Mouse (Mus musculus) heart, embryonic 11.5 days (tissue): ENCODE measurements around the gene 2900026A02Rik. TPM values are rescaled to one million over a fixed set of nuclear protein-coding genes. Genes with fewer than 3 reads are reported as not detected.

Source experiments
- ATAC-seq: fragments of 200-750 bp; cut with Nextera tagmentation; replicated peaks from 2 replicates; pipeline ENCODE4 v1.8.0; 2017; ENCODE audit warnings: moderate library complexity; ENCODE audit not compliant: insufficient number of reproducible peaks, low FRiP score, low TSS enrichment
- H3K27ac ChIP-seq: fragments of 300-500 bp; sonication (generic); 2 replicates; pipeline ENCODE4 v1.5.1; 2014; ENCODE audit warnings: mild to moderate bottlenecking, low read depth, low read length
- H3K27me3 ChIP-seq: fragments of 300-500 bp; sonication (generic); 2 replicates; pipeline ENCODE4 v1.6.1; 2014; ENCODE audit warnings: mild to moderate bottlenecking, low read length, mixed read lengths; ENCODE audit not compliant: control insufficient read depth, insufficient read depth
- H3K36me3 ChIP-seq: fragments of 300-500 bp; sonication (generic); 2 replicates; pipeline ENCODE4 v1.6.1; 2014; ENCODE audit warnings: mild to moderate bottlenecking, low read length, moderate library complexity, mixed read lengths; ENCODE audit not compliant: control insufficient read depth, insufficient read depth
- H3K4me1 ChIP-seq: fragments of 300-500 bp; sonication (generic); 2 replicates; pipeline ENCODE4 v1.6.1; 2014; ENCODE audit warnings: low read length; ENCODE audit not compliant: control insufficient read depth, insufficient read depth
- H3K4me2 ChIP-seq: fragments of 300-500 bp; sonication (generic); 2 replicates; pipeline ENCODE4 v1.6.1; 2014; ENCODE audit warnings: mild to moderate bottlenecking, moderate library complexity
- H3K4me3 ChIP-seq: fragments of 300-500 bp; sonication (generic); 2 replicates; pipeline ENCODE4 v1.5.1; 2014; ENCODE audit warnings: low read depth, low read length
- H3K9ac ChIP-seq: fragments of 300-500 bp; sonication (generic); 2 replicates; pipeline ENCODE4 v1.6.1; 2014; ENCODE audit warnings: mild to moderate bottlenecking, low read depth, low read length, moderate library complexity
- H3K9me3 ChIP-seq: fragments of 300-500 bp; sonication (generic); replicated peaks from 2 replicates; pipeline ENCODE4 v1.6.1; 2016; ENCODE audit warnings: low read length; ENCODE audit not compliant: control insufficient read depth
- WGBS: fragments of 180-500 bp; shearing (Covaris S2); extraction: QIAGEN DNeasy Blood & Tissue Kit; methylation state at CpG from one replicate; pipeline ENCODE4 v1.1.7; 2014; ENCODE audit not compliant: insufficient replicate concordance; 5-methylcytosine and 5-hydroxymethylcytosine counted together
- polyA plus RNA-seq: library from polyadenylated mRNA; unstranded; fragments of >200 nt; fragmentation: Nextera tagmentation; extraction: Ambion mirVana; gene quantifications from 2 replicates; pipeline ENCODE4 v1.2.1, GENCODE M21; 2014

Gene 2900026A02Rik
- polyA plus RNA-seq, 1 experiment from 2014 or later, result 7.0 TPM

DNA sequence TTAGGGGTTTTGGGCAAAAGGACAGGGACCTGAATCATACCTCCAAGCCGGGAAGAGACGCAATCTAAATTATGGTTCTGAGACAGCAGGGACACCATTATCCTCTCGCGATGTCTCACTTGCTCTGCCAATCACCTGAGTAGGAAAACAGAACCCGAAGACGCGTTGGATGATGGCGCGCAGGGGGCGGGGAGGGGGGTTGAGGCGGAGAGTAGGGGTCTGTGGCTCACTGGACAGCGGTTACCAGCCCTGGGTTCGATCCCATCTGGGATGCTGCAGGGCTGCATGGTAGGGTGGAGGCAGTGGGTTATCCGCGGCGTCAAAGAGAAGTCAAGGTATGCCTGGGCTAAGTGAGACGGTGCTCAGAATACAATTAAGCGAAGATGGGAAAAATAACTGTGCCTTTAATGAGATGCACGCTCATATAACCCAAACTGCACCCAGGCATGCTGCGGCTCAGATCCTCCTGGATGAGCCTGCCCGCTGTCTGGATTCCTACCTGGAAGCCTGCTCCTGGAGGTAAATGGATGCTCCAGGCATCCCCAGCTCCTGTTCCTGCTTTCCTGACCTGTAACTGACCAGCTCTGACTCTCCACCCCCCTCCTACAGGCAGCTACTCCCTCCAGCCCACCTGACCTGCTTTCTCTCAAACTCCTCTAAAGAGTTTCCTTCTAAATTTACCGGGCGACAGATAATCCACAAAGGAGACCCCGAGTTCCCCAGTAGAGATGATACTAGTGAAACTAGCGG lies 4.8 kb upstream of the 2900026A02Rik start:
- Histone ChIP-seq H3K4me3 (peak overlapping the region; percentile 27; the same call in 1 of the 2 replicates), H3K4me1 (peaks cover 5% of the 10 kb centered on the region; the same call in 1 of the 2 replicates), H3K27ac (peak overlapping the region; percentile 57; the same call in 1 of the 2 replicates), H3K9ac (peak overlapping the region; percentile 59), H3K4me2 (peak overlapping the region; percentile 61), H3K27me3 (no peaks in the 10 kb centered on the region), H3K36me3 (no peaks in the 10 kb centered on the region), H3K9me3 (no peaks in the 10 kb centered on the region)
- no peak for ATAC-seq
- 20% methylated on average over 25 of the region's 25 CpGs for WGBS

- Histone ChIP-seq H3K27me3 (peaks cover 2% of the 10 kb centered on the region; the same call in 1 of the 2 replicates), H3K4me1 (peaks cover 6% of the 10 kb centered on the region; the same call in 1 of the 2 replicates), H3K9me3 (no peaks in the 10 kb centered on the region), H3K4me2 (peak overlapping the region; percentile 61; the same call in 1 of the 2 replicates), H3K4me3 (no peak overlapping the region), H3K36me3 (no peaks in the 10 kb centered on the region), H3K27ac (peak overlapping the region; percentile 29; the same call in 1 of the 2 replicates), H3K9ac (no peak overlapping the region)
- ATAC-seq, result no peak
- WGBS, result 26% methylated on average over 10 of the region's 10 CpGs
These were observed 4.2 kb upstream of the 2900026A02Rik start for GRCm38 (mm10) chr5:113225271-113225670.

DNA sequence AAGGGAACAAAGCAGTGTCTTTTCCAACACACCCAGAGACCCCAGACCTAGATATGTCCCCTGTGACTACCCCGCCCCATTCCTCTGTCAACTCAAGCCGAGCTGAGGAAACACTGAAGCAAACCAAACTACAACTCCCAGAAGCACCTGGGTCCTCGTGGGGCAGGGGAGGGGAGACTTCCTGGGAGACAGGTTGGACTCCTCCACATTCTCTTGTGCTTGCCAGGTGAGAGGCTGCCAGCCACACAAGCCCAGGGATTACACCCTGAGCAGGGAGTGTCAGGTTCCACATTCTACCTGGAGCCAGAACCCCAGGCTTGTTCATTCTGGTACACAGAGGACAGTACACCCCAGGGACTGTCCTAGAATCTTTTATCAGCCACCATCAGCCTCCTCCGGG lies 2.9 kb upstream of the 2900026A02Rik start:
- Histone ChIP-seq H3K4me2 (no peak overlapping the region), H3K36me3 (no peaks in the 10 kb centered on the region), H3K9ac (no peak overlapping the region), H3K4me3 (no peak overlapping the region), H3K9me3 (no peaks in the 10 kb centered on the region), H3K27me3 (peaks cover 12% of the 10 kb centered on the region), H3K27ac (no peak overlapping the region), H3K4me1 (peaks cover 7% of the 10 kb centered on the region; the same call in 1 of the 2 replicates)
- no peak for ATAC-seq
- 44% methylated on average over 4 of the region's 4 CpGs for WGBS

DNA sequence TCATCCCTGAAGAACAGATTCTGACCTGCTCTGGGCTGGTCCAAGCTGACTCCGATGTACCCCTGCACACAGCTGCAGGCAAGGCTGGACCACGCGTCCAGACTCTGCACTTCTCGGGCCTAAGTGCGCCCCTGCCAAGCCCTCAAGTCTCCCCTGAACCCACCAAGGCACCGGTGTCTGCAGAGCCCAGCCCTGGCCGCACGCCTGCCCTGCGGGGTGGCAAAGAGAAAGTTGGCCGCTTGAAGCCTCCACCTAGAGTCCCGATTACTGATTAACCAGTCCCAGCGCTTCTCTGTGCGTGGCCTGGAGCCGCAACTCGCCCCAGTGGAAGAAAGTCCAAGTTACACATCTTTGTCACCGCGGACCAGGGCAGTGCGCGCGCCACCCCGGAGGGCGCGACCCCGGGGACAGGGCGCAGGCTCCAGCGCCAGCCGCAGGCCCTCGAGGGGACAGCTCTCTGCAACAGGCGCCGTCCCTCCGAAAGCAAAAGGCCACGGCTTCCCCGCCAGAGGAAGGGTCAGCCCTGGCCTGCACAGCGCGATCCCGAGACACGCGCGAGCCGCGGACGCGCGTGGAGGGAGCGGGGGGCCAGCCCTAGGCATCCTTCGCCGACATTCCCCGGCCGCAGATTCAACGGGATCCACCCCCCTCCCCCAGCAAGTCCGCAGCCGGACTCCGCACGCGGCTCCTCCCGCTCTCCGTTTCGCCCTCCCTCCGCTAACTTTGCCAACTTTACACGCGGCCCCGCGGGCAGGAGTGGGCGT lies 471 bp downstream of the 2900026A02Rik start:
- Histone ChIP-seq H3K9me3 (no peaks in the 10 kb centered on the region), H3K36me3 (no peaks in the 10 kb centered on the region), H3K27ac (peak overlapping the region; percentile 29; the same call in 1 of the 2 replicates), H3K4me3 (peak overlapping the region; percentile 70), H3K27me3 (peaks cover 12% of the 10 kb centered on the region), H3K4me2 (peak overlapping the region; percentile 99), H3K9ac (peak overlapping the region; percentile 78), H3K4me1 (peaks cover 2% of the 10 kb centered on the region; the same call in 1 of the 2 replicates)
- ATAC-seq, result no peak
- 3% methylated on average over 57 of the region's 64 CpGs for WGBS

DNA sequence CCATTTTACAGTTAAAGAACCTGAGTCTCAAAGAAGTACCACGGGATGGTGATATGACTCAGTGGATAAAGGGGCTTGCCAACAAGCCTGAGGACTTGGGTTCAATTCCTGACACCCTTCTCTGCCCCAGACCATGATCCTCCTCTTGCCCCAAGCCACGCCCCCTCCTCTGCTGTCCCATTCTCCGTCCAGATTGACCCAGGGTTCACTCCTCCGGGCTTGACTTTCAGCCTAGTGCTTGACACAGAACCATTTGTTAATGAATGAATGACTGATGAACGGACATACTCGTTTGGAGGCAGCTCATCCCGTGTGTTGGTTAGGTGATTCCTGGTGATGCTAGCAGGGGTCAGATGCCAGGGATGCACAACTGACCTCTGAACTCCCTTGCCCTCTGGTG lies 1.2 kb downstream of the 2900026A02Rik start:
- no peak for ATAC-seq
- Histone ChIP-seq H3K9ac (no peak overlapping the region), H3K27me3 (peaks cover 12% of the 10 kb centered on the region), H3K4me2 (peak overlapping the region; percentile 99; the same call in 1 of the 2 replicates), H3K27ac (no peak overlapping the region), H3K36me3 (no peaks in the 10 kb centered on the region), H3K9me3 (no peaks in the 10 kb centered on the region), H3K4me1 (peaks cover 2% of the 10 kb centered on the region; the same call in 1 of the 2 replicates), H3K4me3 (peak overlapping the region; percentile 70)
- WGBS, result 68% methylated on average over 7 of the region's 7 CpGs

DNA sequence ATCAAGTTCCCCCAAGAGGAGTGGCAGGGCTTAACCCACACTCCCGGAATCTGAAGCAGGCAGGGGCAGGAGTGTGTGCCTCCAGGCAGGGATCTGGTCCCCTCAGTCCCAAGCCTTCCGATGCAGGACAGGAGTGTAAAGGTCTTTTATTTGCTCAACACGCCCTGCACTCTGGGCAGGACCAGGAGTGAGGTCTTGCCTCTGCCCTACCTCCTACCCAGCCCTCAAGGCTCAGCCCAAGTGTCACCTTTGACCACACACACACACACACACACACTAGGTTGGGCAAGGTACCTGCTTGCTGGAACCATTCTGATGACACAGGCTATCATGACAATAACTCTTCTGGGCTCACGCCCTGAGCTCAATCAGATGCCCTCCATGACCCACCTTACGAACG lies 1.6 kb downstream of the 2900026A02Rik start:
- no peak for ATAC-seq
- Histone ChIP-seq H3K9ac (no peak overlapping the region), H3K4me2 (no peak overlapping the region), H3K36me3 (no peaks in the 10 kb centered on the region), H3K9me3 (no peaks in the 10 kb centered on the region), H3K27ac (no peak overlapping the region), H3K4me3 (no peak overlapping the region), H3K4me1 (peaks cover 2% of the 10 kb centered on the region; the same call in 1 of the 2 replicates), H3K27me3 (peaks cover 12% of the 10 kb centered on the region)
- 76% methylated on average over 6 of the region's 6 CpGs for WGBS

DNA sequence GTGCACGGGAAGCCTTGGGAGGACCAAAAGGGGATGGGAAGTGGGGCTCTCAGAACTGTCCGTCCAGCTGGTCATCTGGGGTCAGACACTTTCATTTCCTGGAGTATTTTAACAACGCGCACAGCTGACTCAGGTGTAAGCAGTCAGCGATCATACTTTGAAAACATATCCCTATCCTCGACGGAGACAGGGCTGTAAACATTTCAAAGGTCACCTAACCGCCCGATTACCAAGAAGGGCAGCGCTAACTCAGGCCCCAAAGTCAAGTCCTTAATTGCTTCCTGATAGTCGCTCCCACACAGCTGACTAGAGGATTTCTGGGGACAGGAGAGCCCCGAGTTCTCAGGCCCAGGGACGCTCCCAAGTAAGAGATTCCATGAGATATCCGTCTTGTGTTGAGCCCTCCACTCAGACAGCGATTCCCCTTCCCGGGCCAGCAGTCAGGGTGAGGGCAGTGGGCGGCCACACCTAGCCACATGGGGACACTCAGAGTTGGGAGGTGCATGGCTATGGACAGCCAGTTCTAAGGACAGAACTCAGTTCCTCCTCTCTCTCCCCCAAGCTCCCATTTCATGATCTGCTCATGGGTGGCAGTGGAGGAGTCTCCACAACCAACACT lies 2.3 kb downstream of the 2900026A02Rik start:
- no peak for ATAC-seq
- Histone ChIP-seq H3K27me3 (peaks cover 12% of the 10 kb centered on the region), H3K9ac (0 out of 2 replicates have a peak overlapping the region, but pooled peaks have one; percentile 16), H3K4me1 (peaks cover 4% of the 10 kb centered on the region; the same call in 1 of the 2 replicates), H3K36me3 (no peaks in the 10 kb centered on the region), H3K9me3 (no peaks in the 10 kb centered on the region), H3K27ac (no peak overlapping the region), H3K4me3 (no peak overlapping the region), H3K4me2 (no peak overlapping the region)
- WGBS, result 69% methylated on average over 17 of the region's 17 CpGs

GRCm38 (mm10) chr5:113217076-113217475 lies 4.0 kb downstream of the 2900026A02Rik start:
- H3K4me3 ChIP-seq, result no peak overlapping the region
- no peak overlapping the region for H3K4me2 ChIP-seq
- no peak overlapping the region for H3K9ac ChIP-seq
- H3K4me1 ChIP-seq, result peaks cover 4% of the 10 kb centered on the region; the same call in 1 of the 2 replicates
- peaks cover 12% of the 10 kb centered on the region for H3K27me3 ChIP-seq
- 80% methylated on average over 12 of the region's 12 CpGs for WGBS
- no peak for ATAC-seq
- no peaks in the 10 kb centered on the region for H3K9me3 ChIP-seq
- H3K36me3 ChIP-seq, result no peaks in the 10 kb centered on the region
- H3K27ac ChIP-seq, result no peak overlapping the region
